Mouse (Mus musculus): ENCODE measurements at regions not wholly inside any gene's neighbourhood (a gene's known extent, or its start where the extent isn't known, plus 50 kb on each side); places are given as distances from the start of the nearest gene placed in this dataset.

GRCm38 (mm10) chr6:147953058-147953679 is 93.9 kb upstream of the Far2 start:
- in situ Hi-C loops (cut with MboI; ENCODE audit: unreplicated experiment in 2 of 2) = no loop called here

GRCm38 (mm10) chr6:147953753-147954152 is 93.3 kb upstream of the Far2 start:
- in situ Hi-C loops (cut with MboI; ENCODE audit: unreplicated experiment in 2 of 2) = no loop called here

GRCm38 (mm10) chr6:147954253-147954652 is 92.8 kb upstream of the Far2 start:
- in situ Hi-C loops (cut with MboI; ENCODE audit: unreplicated experiment in 2 of 2) = no loop called here

- in situ Hi-C loops (cut with MboI; ENCODE audit: unreplicated experiment in 2 of 2) = no loop called here
Measured at GRCm38 (mm10) chr6:147954967-147955830, 91.9 kb upstream of the Far2 start.

GRCm38 (mm10) chr6:147964739-147965138 is 82.3 kb upstream of the Far2 start:
- in situ Hi-C loops (cut with MboI; ENCODE audit: unreplicated experiment in 2 of 2) = no loop called here

GRCm38 (mm10) chr6:147970162-147970608 is 76.9 kb upstream of the Far2 start:
- in situ Hi-C loops (cut with MboI; ENCODE audit: unreplicated experiment in 2 of 2) = no loop called here

- in situ Hi-C loops (cut with MboI; ENCODE audit: unreplicated experiment in 2 of 2) = no loop called here
Measured at GRCm38 (mm10) chr6:147972552-147972951, 74.5 kb upstream of the Far2 start.

- in situ Hi-C loops (cut with MboI; ENCODE audit: unreplicated experiment in 2 of 2) = no loop called here
Measured at GRCm38 (mm10) chr6:147973059-147973458, 74.0 kb upstream of the Far2 start.

- in situ Hi-C loops (cut with MboI; ENCODE audit: unreplicated experiment in 2 of 2) = no loop called here
Measured at GRCm38 (mm10) chr6:147975917-147976316, 71.1 kb upstream of the Far2 start.

- in situ Hi-C loops (cut with MboI; ENCODE audit: unreplicated experiment in 2 of 2) = no loop called here
Measured at GRCm38 (mm10) chr6:147989381-147989780, 57.7 kb upstream of the Far2 start.
